7 mouse cellular contexts compared by ENCODE assay signal in genomic region chr1:180848114-180848510, GRCm38 (mm10). TPM values are rescaled to one million over a fixed set of nuclear protein-coding genes. Genes with fewer than 3 reads are reported as not detected.
A peak's percentile ranks its signal among the peaks of the same experiment; 100 is the strongest.
DNase-seq lines count a peak whose midpoint lies in the region; ATAC-seq and TF ChIP-seq lines count a peak whose summit lies in the region.

No protein-coding gene starts in this region.

- no peaks in the 10 kb centered on the region; the same call in 1 of the 2 replicates for H3K4me1 ChIP-seq in embryonic facial prominence, embryonic 11.5 days (ENCODE audit: control insufficient read depth, insufficient read depth, low read length)
- peaks cover 6% of the 10 kb centered on the region; the same call in 1 of the 2 replicates for H3K4me1 ChIP-seq in intestine, postnatal 0 days (replicated peaks; ENCODE audit: control insufficient read depth, insufficient read depth, low read length)
- peaks cover 49% of the 10 kb centered on the region for H3K4me1 ChIP-seq in midbrain, embryonic 10.5 days

- ATAC-seq in embryonic facial prominence, embryonic 11.5 days (replicated peaks; ENCODE audit: insufficient number of reproducible peaks, low FRiP score, low TSS enrichment, low read depth): 0 out of 2 replicates have a peak, but pooled peaks have one; percentile 21
- ATAC-seq in granulocyte monocyte progenitor cell, adult 5-6 weeks (replicated peaks; ENCODE audit: poor library complexity, severe bottlenecking): peak; percentile 25
- no peak for ATAC-seq in intestine, postnatal 0 days

- H3K27ac ChIP-seq in embryonic facial prominence, embryonic 11.5 days (replicated peaks; ENCODE audit: low read depth, low read length): peak overlapping the region; percentile 81
- peak overlapping the region; percentile 60 for H3K27ac ChIP-seq in intestine, postnatal 0 days (ENCODE audit: low read depth, low read length)
- H3K27ac ChIP-seq in midbrain, embryonic 10.5 days (replicated peaks): peak overlapping the region; percentile 88

- peak; percentile 80 to 84 for DNase-seq in adrenal gland, postnatal 36 days
- DNase-seq in embryonic facial prominence, embryonic 11.5 days (ENCODE audit: low spot score): peak; percentile 85
- DNase-seq in left cerebral cortex, postnatal 4 days: peak; percentile 70
- peak; percentile 59 for DNase-seq in midbrain, embryonic 10.5 days (ENCODE audit: low spot score)
- DNase-seq in skeletal muscle tissue, adult 2 months (ENCODE audit: low read depth, low spot score): peak; percentile 81

- H3K36me3 ChIP-seq in embryonic facial prominence, embryonic 11.5 days (replicated peaks; ENCODE audit: control insufficient read depth, insufficient read depth, low read depth, low read length): no peaks in the 10 kb centered on the region
- no peaks in the 10 kb centered on the region for H3K36me3 ChIP-seq in intestine, postnatal 0 days (ENCODE audit: control insufficient read depth, insufficient read depth)
- H3K36me3 ChIP-seq in midbrain, embryonic 10.5 days: peaks cover 5% of the 10 kb centered on the region; the same call in 1 of the 2 replicates

- intact Hi-C loops in left cerebral cortex, postnatal 4 days (cut with DNase I): loop anchor here (2.0 kb wide), 1 partner anchor 35 kb away; the partner anchor contains the start of gene H3f3a

- no peaks in the 10 kb centered on the region for H3K27me3 ChIP-seq in embryonic facial prominence, embryonic 11.5 days (ENCODE audit: control insufficient read depth, insufficient read depth, low read length)
- no peaks in the 10 kb centered on the region for H3K27me3 ChIP-seq in intestine, postnatal 0 days (replicated peaks; ENCODE audit: control insufficient read depth, insufficient read depth, low read length)
- no peaks in the 10 kb centered on the region for H3K27me3 ChIP-seq in midbrain, embryonic 10.5 days (ENCODE audit: low read depth, poor library complexity, severe bottlenecking)

- peak overlapping the region; percentile 42 for H3K4me2 ChIP-seq in embryonic facial prominence, embryonic 11.5 days (ENCODE audit: low read depth, low read length)
- peak overlapping the region; percentile 58 for H3K4me2 ChIP-seq in intestine, postnatal 0 days (replicated peaks; ENCODE audit: low read depth)

- peak overlapping the region; percentile 57 for H3K9ac ChIP-seq in embryonic facial prominence, embryonic 11.5 days (replicated peaks; ENCODE audit: low read length)
- no peak overlapping the region for H3K9ac ChIP-seq in intestine, postnatal 0 days (ENCODE audit: low read depth, low read length)

- H3K4me3 ChIP-seq in embryonic facial prominence, embryonic 11.5 days (ENCODE audit: low read depth, low read length): peak overlapping the region; percentile 21
- peak overlapping the region; percentile 14 for H3K4me3 ChIP-seq in intestine, postnatal 0 days (ENCODE audit: low read depth, low read length)
- peak overlapping the region; percentile 45 for H3K4me3 ChIP-seq in midbrain, embryonic 10.5 days

- H3K9me3 ChIP-seq in embryonic facial prominence, embryonic 11.5 days (replicated peaks; ENCODE audit: control insufficient read depth, low read length): no peaks in the 10 kb centered on the region
- no peaks in the 10 kb centered on the region for H3K9me3 ChIP-seq in intestine, postnatal 0 days (ENCODE audit: control insufficient read depth)
- no peaks in the 10 kb centered on the region for H3K9me3 ChIP-seq in midbrain, embryonic 10.5 days (replicated peaks)

- TF ChIP-seq CTCF in intestine, postnatal 0 days (IDR thresholded peaks at IDR 0.05; ENCODE audit: low read depth): no peak

- WGBS in embryonic facial prominence, embryonic 11.5 days: under 1% methylated on average over 9 of the region's 9 CpGs
- WGBS in intestine, postnatal 0 days: 5% methylated on average over 9 of the region's 9 CpGs
- WGBS in midbrain, embryonic 10.5 days: 3% methylated on average over 9 of the region's 9 CpGs

RNA-seq across cellular contexts. Expression of gene Sde2, which starts 2.8 kb away (rescaled TPM):
- total RNA-seq in adrenal gland, postnatal 36 days (2021): 10 to 100 TPM; 24.6 to 30.5 TPM
- polyA plus RNA-seq in embryonic facial prominence, embryonic 11.5 days (2014; fragmentation: Nextera tagmentation; extraction: Ambion mirVana): 38.2 and 38.6 TPM in 2 replicates
- 18.0 and 23.5 TPM in 2 replicates for total RNA-seq in granulocyte monocyte progenitor cell, adult 5-6 weeks (2014; fragmentation: Nextera tagmentation)
- total RNA-seq in granulocyte monocyte progenitor cell, adult 5-6 weeks (2017): 29.5 and 29.8 TPM in 2 replicates
- polyA plus RNA-seq in intestine, postnatal 0 days (2015; fragmentation: Nextera tagmentation; extraction: Ambion mirVana): 13.3 and 16.7 TPM in 2 replicates
- total RNA-seq in left cerebral cortex, postnatal 4 days (2021): 10 to 100 TPM; 28.4 to 29.0 TPM
- 39.0 and 42.1 TPM in 2 replicates for polyA plus RNA-seq in midbrain, embryonic 10.5 days (2016; fragmentation: Nextera tagmentation; extraction: Ambion mirVana)

RNA-seq across cellular contexts. Expression of gene H3f3a, which starts 34.4 kb away (rescaled TPM):
- 100 to 1,000 TPM; 680 to 813 TPM for total RNA-seq in adrenal gland, postnatal 36 days (2021)
- polyA plus RNA-seq in embryonic facial prominence, embryonic 11.5 days (2014; fragmentation: Nextera tagmentation; extraction: Ambion mirVana): 3,882 and 3,910 TPM in 2 replicates
- total RNA-seq in granulocyte monocyte progenitor cell, adult 5-6 weeks (2014; fragmentation: Nextera tagmentation): 1,208 and 1,212 TPM in 2 replicates
- total RNA-seq in granulocyte monocyte progenitor cell, adult 5-6 weeks (2017): 1,574 and 1,754 TPM in 2 replicates
- polyA plus RNA-seq in intestine, postnatal 0 days (2015; fragmentation: Nextera tagmentation; extraction: Ambion mirVana): 1,056 and 1,104 TPM in 2 replicates
- 100 to 1,000 TPM; 848 to 881 TPM for total RNA-seq in left cerebral cortex, postnatal 4 days (2021)
- 2,611 and 2,764 TPM in 2 replicates for polyA plus RNA-seq in midbrain, embryonic 10.5 days (2016; fragmentation: Nextera tagmentation; extraction: Ambion mirVana)

RNA-seq across cellular contexts. Expression of gene Lefty2, which starts 44.8 kb away (rescaled TPM):
- 1 to 10 TPM in 1 of 2 experiments, under 1 TPM in 1; 0.43 to 1.2 TPM for total RNA-seq in adrenal gland, postnatal 36 days (2021)
- 0.08 TPM in 1 of 2 replicates, not detected in the other for polyA plus RNA-seq in embryonic facial prominence, embryonic 11.5 days (2014; fragmentation: Nextera tagmentation; extraction: Ambion mirVana)
- total RNA-seq in granulocyte monocyte progenitor cell, adult 5-6 weeks (2014; fragmentation: Nextera tagmentation): not detected in 2 replicates
- not detected in 2 replicates for total RNA-seq in granulocyte monocyte progenitor cell, adult 5-6 weeks (2017)
- not detected in 2 replicates for polyA plus RNA-seq in intestine, postnatal 0 days (2015; fragmentation: Nextera tagmentation; extraction: Ambion mirVana)
- 10 to 100 TPM in 1 of 2 experiments, 1 to 10 TPM in 1; 9.9 to 14.0 TPM for total RNA-seq in left cerebral cortex, postnatal 4 days (2021)
- not detected in 2 replicates for polyA plus RNA-seq in midbrain, embryonic 10.5 days (2016; fragmentation: Nextera tagmentation; extraction: Ambion mirVana)

RNA-seq across cellular contexts. Expression of gene Pycr2, which starts 56.0 kb away (rescaled TPM):
- total RNA-seq in adrenal gland, postnatal 36 days (2021): 10 to 100 TPM; 42.9 to 45.6 TPM
- 92.7 and 106 TPM in 2 replicates for polyA plus RNA-seq in embryonic facial prominence, embryonic 11.5 days (2014; fragmentation: Nextera tagmentation; extraction: Ambion mirVana)
- total RNA-seq in granulocyte monocyte progenitor cell, adult 5-6 weeks (2014; fragmentation: Nextera tagmentation): 48.7 and 53.2 TPM in 2 replicates
- total RNA-seq in granulocyte monocyte progenitor cell, adult 5-6 weeks (2017): 27.8 and 28.4 TPM in 2 replicates
- polyA plus RNA-seq in intestine, postnatal 0 days (2015; fragmentation: Nextera tagmentation; extraction: Ambion mirVana): 24.5 and 26.3 TPM in 2 replicates
- total RNA-seq in left cerebral cortex, postnatal 4 days (2021): 10 to 100 TPM; 28.6 to 31.6 TPM
- polyA plus RNA-seq in midbrain, embryonic 10.5 days (2016; fragmentation: Nextera tagmentation; extraction: Ambion mirVana): 134 and 144 TPM in 2 replicates

Comparison
In these comparisons a context has a peak if more than half of its experiments do, and no peak if none do; other contexts are left out.
1. RNA of gene Lefty2, which starts 44.8 kb away (total RNA-seq): 9.9 to 14.0 TPM in left cerebral cortex, postnatal 4 days; 0.43 to 1.2 TPM in adrenal gland, postnatal 36 days and not detected in granulocyte monocyte progenitor cell, adult 5-6 weeks; every median in the first group is over 4 times any median in the second.
2. Peak in every context shown above with its lines, with median percentiles within 50 percentile points of each other: DNase-seq, H3K27ac ChIP-seq and H3K4me3 ChIP-seq.